Mouse (Mus musculus) bone marrow macrophage, adult 2 months (primary cell): Measurements from ENCODE around the gene Tacr2. TPM values are rescaled to one million over a fixed set of nuclear protein-coding genes. Genes with fewer than 3 reads are reported as not detected.

Source experiments
- H3K27ac ChIP-seq: 2 replicates; pipeline ENCODE4 v1.5.1; 2012; ENCODE audit warnings: low read depth, low read length; ENCODE audit not compliant: insufficient read depth
- H3K4me1 ChIP-seq: 2 replicates; pipeline ENCODE4 v1.6.1; 2012; ENCODE audit warnings: low read length; ENCODE audit not compliant: control insufficient read depth, insufficient read depth
- H3K4me3 ChIP-seq: 2 replicates; pipeline ENCODE4 v1.5.1; 2012; ENCODE audit warnings: mild to moderate bottlenecking, low read length, moderate library complexity; ENCODE audit not compliant: insufficient read depth
- CTCF ChIP-seq: IDR thresholded peaks from 2 replicates; pipeline ENCODE4 v1.5.1; 2012; ENCODE audit warnings: low read depth, mild to moderate bottlenecking, low read length, moderate library complexity
- POLR2A ChIP-seq: IDR thresholded peaks from 2 replicates; pipeline ENCODE4 v1.6.1; 2012; ENCODE audit warnings: mild to moderate bottlenecking, low read depth, low read length, borderline replicate concordance
- polyA plus RNA-seq: library from polyadenylated mRNA; stranded (reverse); fragments of >200 nt; gene quantifications from 2 replicates; pipeline ENCODE4 v1.2.4, GENCODE M21; 2012; ENCODE audit not compliant: missing spikeins, insufficient read depth, insufficient read length

Gene Tacr2
- polyA plus RNA-seq, 1 experiment, result not detected

- Histone ChIP-seq H3K4me1 (no peaks in the 10 kb centered on the region), H3K27ac (no peak overlapping the region), H3K4me3 (no peak overlapping the region)
- TF ChIP-seq POLR2A (no peak), CTCF (no peak)
Measured at GRCm38 (mm10) chr10:62220732-62221514, 31.3 kb upstream of the Tacr2 start.

GRCm38 (mm10) chr10:62221647-62222046 is 30.6 kb upstream of the Tacr2 start:
- Histone ChIP-seq H3K27ac (no peak overlapping the region), H3K4me3 (no peak overlapping the region), H3K4me1 (no peaks in the 10 kb centered on the region)
- no peak for TF ChIP-seq CTCF
- no peak for TF ChIP-seq POLR2A

- Histone ChIP-seq H3K27ac (no peak overlapping the region), H3K4me1 (no peaks in the 10 kb centered on the region), H3K4me3 (no peak overlapping the region)
- TF ChIP-seq POLR2A (no peak), CTCF (no peak)
Measured at GRCm38 (mm10) chr10:62222777-62223176, 29.5 kb upstream of the Tacr2 start.

GRCm38 (mm10) chr10:62224231-62224630 is 28.0 kb upstream of the Tacr2 start:
- Histone ChIP-seq H3K4me1 (no peaks in the 10 kb centered on the region), H3K4me3 (no peak overlapping the region), H3K27ac (no peak overlapping the region)
- TF ChIP-seq CTCF (no peak), POLR2A (no peak)

GRCm38 (mm10) chr10:62225839-62226238 is 26.4 kb upstream of the Tacr2 start:
- no peaks in the 10 kb centered on the region for H3K4me1 ChIP-seq
- TF ChIP-seq POLR2A (no peak), CTCF (no peak)
- no peak overlapping the region for H3K4me3 ChIP-seq
- H3K27ac ChIP-seq, result no peak overlapping the region

GRCm38 (mm10) chr10:62228126-62228525 is 24.1 kb upstream of the Tacr2 start:
- no peak overlapping the region for H3K4me3 ChIP-seq
- no peaks in the 10 kb centered on the region for H3K4me1 ChIP-seq
- no peak for TF ChIP-seq CTCF
- TF ChIP-seq POLR2A, result no peak
- no peak overlapping the region for H3K27ac ChIP-seq

- H3K4me3 ChIP-seq, result peak within 1 kb of the TSS; percentile 31
- no peak for TF ChIP-seq POLR2A
- no peak for TF ChIP-seq CTCF
- no peak within 1 kb of the TSS for H3K27ac ChIP-seq
- no peaks in the 10 kb centered on the region for H3K4me1 ChIP-seq
Measured at GRCm38 (mm10) chr10:62230708-62231394, 21.4 kb upstream of the Tacr2 start, which contains the start of gene Tspan15. Gene Tspan15 (minus strand): TSS chr10:62231251.

- TF ChIP-seq CTCF (no peak), POLR2A (no peak)
- Histone ChIP-seq H3K27ac (no peak overlapping the region), H3K4me3 (peak overlapping the region; percentile 31), H3K4me1 (no peaks in the 10 kb centered on the region)
Measured at GRCm38 (mm10) chr10:62231395-62231732, 20.9 kb upstream of the Tacr2 start.

- Histone ChIP-seq H3K27ac (no peak overlapping the region), H3K4me1 (no peaks in the 10 kb centered on the region), H3K4me3 (no peak overlapping the region)
- TF ChIP-seq CTCF, result no peak
- no peak for TF ChIP-seq POLR2A
Measured at GRCm38 (mm10) chr10:62231811-62232210, 20.4 kb upstream of the Tacr2 start.

- Histone ChIP-seq H3K27ac (no peak overlapping the region), H3K4me1 (no peaks in the 10 kb centered on the region), H3K4me3 (no peak overlapping the region)
- TF ChIP-seq CTCF (no peak), POLR2A (no peak)
Measured at GRCm38 (mm10) chr10:62236165-62236564, 16.1 kb upstream of the Tacr2 start.

GRCm38 (mm10) chr10:62237205-62237604 is 15.0 kb upstream of the Tacr2 start:
- no peak for TF ChIP-seq CTCF
- TF ChIP-seq POLR2A, result no peak
- Histone ChIP-seq H3K4me3 (no peak overlapping the region), H3K27ac (no peak overlapping the region), H3K4me1 (no peaks in the 10 kb centered on the region)
